Comparison of ENCODE assay signal across 8 mouse cellular contexts in the genomic region with DNA sequence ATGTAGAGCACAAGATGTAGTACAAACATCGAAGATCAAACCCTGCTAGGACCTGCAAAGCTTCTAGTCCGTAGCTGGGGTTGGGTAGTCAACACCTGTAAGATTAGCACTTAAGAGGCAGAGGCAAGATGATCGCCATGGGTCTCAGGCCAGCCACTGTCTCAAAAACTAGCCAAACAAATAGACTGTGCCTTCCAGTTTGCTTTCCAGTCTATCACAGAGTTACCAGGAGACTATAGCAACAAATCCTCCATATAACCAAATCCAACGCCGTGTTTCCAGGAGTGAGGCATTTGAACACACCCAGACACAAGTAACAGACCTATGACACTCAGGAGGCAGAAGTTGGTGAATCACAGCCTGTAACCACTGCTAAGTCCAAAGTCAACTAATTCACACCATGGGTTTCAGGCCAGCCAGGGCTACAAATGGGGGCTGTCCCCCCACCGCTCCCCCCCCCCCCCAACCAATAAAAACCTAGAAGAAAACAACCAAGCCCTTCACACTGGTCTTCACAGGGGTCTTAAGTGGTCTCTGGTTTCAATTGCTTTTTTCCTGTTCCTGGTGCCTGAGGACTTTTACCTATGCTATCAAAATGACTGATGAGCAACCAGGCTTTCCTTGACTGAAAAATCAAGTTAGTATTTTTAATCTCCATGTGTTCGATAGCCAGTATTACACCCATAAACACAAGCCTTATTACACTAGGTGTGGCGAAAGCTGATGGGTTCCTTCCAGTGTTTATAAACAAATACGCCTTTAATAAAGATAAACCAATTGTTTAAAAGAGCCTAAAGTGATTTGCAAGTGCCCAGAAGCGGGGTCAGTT. TPM values are rescaled to one million over a fixed set of nuclear protein-coding genes. Genes with fewer than 3 reads are reported as not detected.
DNase-seq lines count a peak whose midpoint lies in the region; ATAC-seq and TF ChIP-seq lines count a peak whose summit lies in the region.

No protein-coding gene starts in this region.

- H3K4me1 ChIP-seq in forebrain, embryonic 13.5 days: peaks cover 10% of the 10 kb centered on the region; the same call in 1 of the 2 replicates
- H3K4me1 ChIP-seq in liver, embryonic 11.5 days (replicated peaks; ENCODE audit: control insufficient read depth, insufficient read depth, low read length): 0 out of 2 replicates have a peak, but pooled peaks cover 8% of the 10 kb centered on the region
- H3K4me1 ChIP-seq in stomach, postnatal 0 days (replicated peaks; ENCODE audit: control insufficient read depth, insufficient read depth): no peaks in the 10 kb centered on the region

- no peaks in the 10 kb centered on the region for H3K9me3 ChIP-seq in forebrain, embryonic 13.5 days (replicated peaks)
- no peaks in the 10 kb centered on the region for H3K9me3 ChIP-seq in liver, embryonic 11.5 days (ENCODE audit: control insufficient read depth, low read length)
- no peaks in the 10 kb centered on the region for H3K9me3 ChIP-seq in stomach, postnatal 0 days (ENCODE audit: control insufficient read depth, low read length)

- no peaks in the 10 kb centered on the region for H3K27me3 ChIP-seq in forebrain, embryonic 13.5 days
- H3K27me3 ChIP-seq in liver, embryonic 11.5 days (replicated peaks; ENCODE audit: control insufficient read depth, insufficient read depth, low read length): no peaks in the 10 kb centered on the region
- H3K27me3 ChIP-seq in stomach, postnatal 0 days (ENCODE audit: control insufficient read depth, insufficient read depth, low read length): no peaks in the 10 kb centered on the region

- ATAC-seq in forebrain, embryonic 13.5 days: peak; percentile 57
- ATAC-seq in liver, embryonic 11.5 days (replicated peaks; ENCODE audit: low FRiP score): peak; percentile 16
- peak; percentile 39 for ATAC-seq in stomach, postnatal 0 days (ENCODE audit: low FRiP score, low TSS enrichment)

- peak overlapping the region; percentile 92 for H3K27ac ChIP-seq in gastrocnemius, adult 2 months
- H3K27ac ChIP-seq in forebrain, embryonic 13.5 days: peak overlapping the region; percentile 83
- H3K27ac ChIP-seq in liver, embryonic 11.5 days (ENCODE audit: low read depth, low read length): 0 out of 2 replicates have a peak overlapping the region, but pooled peaks have one; percentile 48
- H3K27ac ChIP-seq in stomach, postnatal 0 days (replicated peaks): peak overlapping the region; percentile 69; the same call in 1 of the 2 replicates

- TF ChIP-seq EP300 in stomach, postnatal 0 days (optimal IDR thresholded peaks at IDR 0.05): no peak

- H3K36me3 ChIP-seq in forebrain, embryonic 13.5 days (ENCODE audit: poor library complexity, severe bottlenecking): peaks cover 24% of the 10 kb centered on the region
- peaks cover 13% of the 10 kb centered on the region for H3K36me3 ChIP-seq in liver, embryonic 11.5 days (ENCODE audit: control insufficient read depth, insufficient read depth, low read length)
- peaks cover 5% of the 10 kb centered on the region; the same call in 1 of the 2 replicates for H3K36me3 ChIP-seq in stomach, postnatal 0 days (ENCODE audit: control insufficient read depth, insufficient read depth, low read length)

- DNase-seq in gastrocnemius, adult 2 months: no peak
- DNase-seq in gastrocnemius, adult 18-20 months (ENCODE audit: low spot score): no peak
- peak; percentile 7 for DNase-seq in CD4-positive, CD25-positive, alpha-beta regulatory T cell, adult 2 months (ENCODE audit: low read depth, low spot score)
- DNase-seq in liver, embryonic 11.5 days (ENCODE audit: low spot score): no peak
- no peak for DNase-seq in stomach, postnatal 0 days (ENCODE audit: low spot score)
- DNase-seq in gastrocnemius, postnatal 25 days: no peak
- no peak for DNase-seq in adrenal gland, postnatal 14 days

- intact Hi-C loops in gastrocnemius, adult 2 months (cut with DNase I): loop anchor here (1.0 to 5.0 kb wide), 3 partner anchors 23 to 173 kb away; a partner anchor contains a TSS

- H3K9ac ChIP-seq in forebrain, embryonic 13.5 days: peak overlapping the region; percentile 64
- peak overlapping the region; percentile 55 for H3K9ac ChIP-seq in liver, embryonic 11.5 days (ENCODE audit: low read depth, low read length)
- peak overlapping the region; percentile 61 for H3K9ac ChIP-seq in stomach, postnatal 0 days (ENCODE audit: low read length)

- 56% methylated on average over 10 of the region's 10 CpGs for WGBS in forebrain, embryonic 13.5 days
- WGBS in liver, embryonic 11.5 days: 55% methylated on average over 10 of the region's 10 CpGs
- 45% methylated on average over 9 of the region's 10 CpGs for WGBS in stomach, postnatal 0 days

- no peak for TF ChIP-seq CTCF in gastrocnemius, adult 2 months (IDR thresholded peaks at IDR 0.05)
- TF ChIP-seq CTCF in stomach, postnatal 0 days (IDR thresholded peaks at IDR 0.05; ENCODE audit: low read depth): no peak

- H3K4me2 ChIP-seq in forebrain, embryonic 13.5 days: peak overlapping the region; percentile 58
- peak overlapping the region; percentile 72 for H3K4me2 ChIP-seq in liver, embryonic 11.5 days
- H3K4me2 ChIP-seq in stomach, postnatal 0 days (replicated peaks; ENCODE audit: low read depth): peak overlapping the region; percentile 59

- H3K4me3 ChIP-seq in gastrocnemius, adult 2 months: peak overlapping the region; percentile 76
- H3K4me3 ChIP-seq in forebrain, embryonic 13.5 days: peak overlapping the region; percentile 55
- peak overlapping the region; percentile 70 for H3K4me3 ChIP-seq in liver, embryonic 11.5 days (ENCODE audit: low read depth, low read length)
- H3K4me3 ChIP-seq in stomach, postnatal 0 days (ENCODE audit: low read depth, low read length): peak overlapping the region; percentile 61

RNA-seq across cellular contexts. Expression of a gene that starts 0.8 kb away (rescaled TPM):
- 1 to 10 TPM; 2.8 to 3.4 TPM for total RNA-seq in gastrocnemius, adult 2 months (2021)
- total RNA-seq in gastrocnemius, adult 18-20 months (2021): 1 to 10 TPM; 2.1 to 3.2 TPM
- polyA plus RNA-seq in forebrain, embryonic 13.5 days (2015; fragmentation: Nextera tagmentation; extraction: Ambion mirVana): 7.0 and 7.2 TPM in 2 replicates
- 3.4 and 3.9 TPM in 2 replicates for polyA plus RNA-seq in liver, embryonic 11.5 days (2014; fragmentation: Nextera tagmentation; extraction: Ambion mirVana)
- polyA plus RNA-seq in stomach, postnatal 0 days (2015; fragmentation: Nextera tagmentation; extraction: Ambion mirVana): 2.6 TPM in 2 replicates
- total RNA-seq in gastrocnemius, postnatal 25 days (2021): 1 to 10 TPM; 2.4 to 2.8 TPM
- total RNA-seq in adrenal gland, postnatal 14 days (2021): 3.9 and 5.2 TPM in 2 replicates

RNA-seq across cellular contexts. Expression of a gene that starts 20.2 kb away (rescaled TPM):
- total RNA-seq in gastrocnemius, adult 2 months (2021): not detected
- total RNA-seq in gastrocnemius, adult 18-20 months (2021): under 1 TPM; 0.21 to 0.23 TPM
- polyA plus RNA-seq in forebrain, embryonic 13.5 days (2015; fragmentation: Nextera tagmentation; extraction: Ambion mirVana): 49.3 and 51.4 TPM in 2 replicates
- polyA plus RNA-seq in liver, embryonic 11.5 days (2014; fragmentation: Nextera tagmentation; extraction: Ambion mirVana): 42.8 and 48.4 TPM in 2 replicates
- polyA plus RNA-seq in stomach, postnatal 0 days (2015; fragmentation: Nextera tagmentation; extraction: Ambion mirVana): 14.7 and 17.0 TPM in 2 replicates
- under 1 TPM; 0.46 to 0.96 TPM for total RNA-seq in gastrocnemius, postnatal 25 days (2021)
- 13.2 and 13.3 TPM in 2 replicates for total RNA-seq in adrenal gland, postnatal 14 days (2021)

RNA-seq across cellular contexts. Expression of a gene that starts 27.1 kb away (rescaled TPM):
- total RNA-seq in gastrocnemius, adult 2 months (2021): 10 to 100 TPM; 31.6 to 31.8 TPM
- 10 to 100 TPM; 25.5 to 26.3 TPM for total RNA-seq in gastrocnemius, adult 18-20 months (2021)
- 43.2 and 44.3 TPM in 2 replicates for polyA plus RNA-seq in forebrain, embryonic 13.5 days (2015; fragmentation: Nextera tagmentation; extraction: Ambion mirVana)
- 27.8 and 29.1 TPM in 2 replicates for polyA plus RNA-seq in liver, embryonic 11.5 days (2014; fragmentation: Nextera tagmentation; extraction: Ambion mirVana)
- 29.4 and 30.8 TPM in 2 replicates for polyA plus RNA-seq in stomach, postnatal 0 days (2015; fragmentation: Nextera tagmentation; extraction: Ambion mirVana)
- total RNA-seq in gastrocnemius, postnatal 25 days (2021): 10 to 100 TPM; 27.9 to 33.0 TPM
- total RNA-seq in adrenal gland, postnatal 14 days (2021): 31.0 and 34.5 TPM in 2 replicates

RNA-seq across cellular contexts. Expression of a gene that starts 40.6 kb away (rescaled TPM):
- total RNA-seq in gastrocnemius, adult 2 months (2021): under 1 TPM; 0.22 to 0.48 TPM
- total RNA-seq in gastrocnemius, adult 18-20 months (2021): 1 to 10 TPM in 1 of 2 experiments, under 1 TPM in 1; 0.46 to 1.2 TPM
- polyA plus RNA-seq in forebrain, embryonic 13.5 days (2015; fragmentation: Nextera tagmentation; extraction: Ambion mirVana): 0.26 and 0.62 TPM in 2 replicates
- not detected in 2 replicates for polyA plus RNA-seq in liver, embryonic 11.5 days (2014; fragmentation: Nextera tagmentation; extraction: Ambion mirVana)
- 0.21 and 0.23 TPM in 2 replicates for polyA plus RNA-seq in stomach, postnatal 0 days (2015; fragmentation: Nextera tagmentation; extraction: Ambion mirVana)
- under 1 TPM in 1 of 2 experiments, not detected in 1; 0.23 TPM for total RNA-seq in gastrocnemius, postnatal 25 days (2021)
- total RNA-seq in adrenal gland, postnatal 14 days (2021): 1.9 and 2.1 TPM in 2 replicates
